Mouse (Mus musculus) gastrocnemius, postnatal 4 days (tissue): ENCODE measurements at regions not wholly inside any gene's neighbourhood (a gene's known extent, or its start where the extent isn't known, plus 50 kb on each side); places are given as distances from the start of the nearest gene placed in this dataset.
A peak's percentile ranks its signal among the peaks of the same experiment; 100 is the strongest.

Source experiments
- DNase-seq, 2 experiments: peaks; one replicate each; pipeline ENCODE4 v3.0.0; 2021 to 2022; ENCODE audit warnings: low spot score in 2 of 2, mixed read lengths in 2 of 2

DNA sequence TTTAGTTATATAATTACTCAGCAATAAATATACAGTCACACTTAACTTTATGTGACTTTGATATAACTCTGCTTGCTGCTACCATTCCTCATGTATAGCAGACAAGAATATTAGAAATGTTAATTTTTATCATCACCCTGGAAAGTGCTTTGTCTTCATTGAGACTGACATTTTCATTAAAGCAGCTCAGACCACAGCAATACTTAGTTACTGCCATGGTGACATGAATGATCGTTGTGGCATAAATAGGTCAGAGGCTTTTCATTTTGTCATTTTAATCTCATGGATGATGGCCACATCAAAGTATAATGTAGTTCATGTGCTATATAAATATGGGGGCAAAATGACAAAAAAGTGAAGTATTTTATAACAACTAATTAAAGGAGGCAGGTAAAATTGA is 498.1 kb downstream of the Slc22a22 start:
- no peak for DNase-seq

GRCm38 (mm10) chr15:56975446-56976433 is 501.7 kb downstream of the Slc22a22 start:
- DNase-seq = no peak

- no peak for DNase-seq
Measured at GRCm38 (mm10) chr15:56970140-56970539, 507.3 kb downstream of the Slc22a22 start.

- no peak for DNase-seq
Measured at GRCm38 (mm10) chr15:56956356-56956755, 521.1 kb downstream of the Slc22a22 start.

DNA sequence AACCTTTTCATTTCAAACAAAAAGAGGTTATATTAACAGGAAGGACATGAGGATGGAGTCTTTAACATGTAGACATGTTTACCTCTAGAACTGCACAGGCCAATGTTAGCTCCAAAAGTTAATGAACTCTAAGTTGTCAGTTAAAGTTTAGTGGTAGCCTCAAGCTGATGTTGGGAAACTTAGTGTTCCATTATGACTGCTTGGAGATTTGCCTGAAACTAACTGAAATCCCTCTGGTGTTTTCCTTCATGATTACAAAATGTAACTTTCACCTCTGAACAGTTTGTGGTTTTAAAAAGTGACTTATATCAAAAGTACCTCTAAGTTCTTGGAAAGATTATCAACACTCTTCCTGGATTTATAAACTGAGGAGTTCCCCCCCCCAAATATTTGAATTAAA is 525.2 kb downstream of the Slc22a22 start:
- no peak for DNase-seq

GRCm38 (mm10) chr15:56950824-56951223 is 526.6 kb downstream of the Slc22a22 start:
- DNase-seq = no peak

DNA sequence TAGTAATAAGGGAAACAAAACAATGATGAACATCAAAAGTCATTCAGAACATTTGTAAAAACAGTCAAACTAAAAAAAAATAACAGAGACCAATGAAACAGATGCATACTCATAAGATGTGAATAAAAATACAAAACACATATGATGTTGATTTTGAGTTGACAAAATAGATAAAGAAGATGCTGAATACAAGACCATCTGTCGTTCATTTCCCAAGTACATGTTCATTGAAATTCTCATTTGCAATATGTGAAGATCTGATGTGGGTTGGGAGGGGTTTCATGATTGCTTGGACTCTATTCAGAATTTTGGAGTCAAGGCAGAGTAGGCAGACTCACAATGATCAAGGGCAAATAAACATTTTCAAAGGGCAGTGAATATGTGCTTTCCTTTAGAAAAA is 536.5 kb downstream of the Slc22a22 start:
- no peak for DNase-seq

DNA sequence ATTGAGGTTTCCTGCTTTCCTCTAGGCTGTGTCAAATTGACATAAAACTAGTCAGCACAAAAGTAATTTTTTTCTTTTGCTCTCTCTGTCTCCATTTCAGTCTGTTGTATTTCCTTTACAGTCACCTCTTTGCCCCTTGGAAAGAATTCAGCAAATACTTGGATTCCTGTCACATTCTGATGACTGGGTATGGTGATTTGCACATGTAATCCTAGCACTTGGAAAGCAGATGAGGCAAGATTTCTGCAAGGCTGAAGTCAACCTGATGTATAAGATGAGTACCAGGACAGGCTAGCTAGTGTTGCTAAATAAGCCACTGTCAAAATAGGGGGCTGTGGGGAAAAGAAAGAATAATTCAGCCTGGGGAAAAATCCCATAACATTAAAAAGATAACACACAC is 580.9 kb downstream of the Slc22a22 start:
- DNase-seq = no peak

DNA sequence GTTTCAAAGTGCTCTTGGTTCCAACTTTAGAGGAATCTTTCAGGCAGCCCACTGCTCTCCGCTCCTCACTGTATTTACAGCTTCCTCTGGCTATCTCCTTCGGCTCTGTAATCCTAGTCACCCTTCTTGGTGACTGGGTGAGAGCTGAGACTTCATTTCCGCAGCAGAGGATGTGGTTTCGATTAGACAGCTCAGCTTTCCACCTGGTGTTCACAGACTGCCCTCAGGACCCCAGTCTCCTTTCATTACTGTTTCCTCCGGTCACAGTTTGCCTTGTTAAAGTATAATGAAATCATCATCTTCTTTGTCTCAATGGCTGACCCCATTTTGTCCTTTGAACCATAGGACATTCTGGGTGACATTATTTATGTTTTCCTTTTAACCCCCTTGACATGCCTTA is 595.9 kb downstream of the Slc22a22 start:
- DNase-seq = no peak

- DNase-seq = no peak
Measured at GRCm38 (mm10) chr15:56865879-56866278, 611.5 kb downstream of the Slc22a22 start.

DNA sequence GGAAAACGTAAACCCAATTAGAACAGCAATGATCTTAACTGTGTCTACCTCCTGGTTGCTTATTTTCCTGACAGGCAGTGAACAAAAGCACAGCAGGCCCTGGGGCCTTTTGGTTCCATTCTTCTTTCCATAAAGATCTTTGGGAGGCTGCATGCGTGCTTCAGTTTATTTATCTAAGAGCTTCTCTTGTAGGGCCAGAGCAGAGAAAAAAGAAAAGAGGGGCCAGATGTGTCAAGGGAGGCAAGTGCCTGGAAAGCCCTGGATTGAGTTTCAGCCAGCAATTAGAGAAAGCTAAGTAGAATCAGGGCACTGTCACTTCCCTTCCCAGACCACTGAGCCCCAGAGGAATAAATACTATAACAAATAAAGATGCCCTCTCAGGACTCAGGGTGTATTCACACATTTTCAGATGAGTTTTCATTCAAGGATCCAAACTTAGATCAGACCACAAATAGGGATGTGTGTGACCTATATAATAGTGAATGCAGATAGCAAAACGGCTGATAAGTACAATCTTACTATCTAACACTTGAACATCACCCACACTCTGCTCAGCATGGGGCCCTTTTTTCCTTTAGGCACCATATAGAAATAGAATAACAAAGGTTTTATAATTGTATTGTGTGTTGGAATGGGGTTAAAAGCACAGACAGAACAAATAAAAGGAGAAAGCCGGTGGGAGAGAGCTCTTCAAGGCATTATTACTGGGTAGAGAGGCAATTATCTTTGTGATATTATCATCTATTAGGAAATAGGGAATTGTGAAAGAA is 612.2 kb downstream of the Slc22a22 start:
- DNase-seq = no peak

- peak in 1 of 2 experiments; percentile 14 for DNase-seq
Measured at GRCm38 (mm10) chr15:56858627-56859334, 618.6 kb downstream of the Slc22a22 start.

DNA sequence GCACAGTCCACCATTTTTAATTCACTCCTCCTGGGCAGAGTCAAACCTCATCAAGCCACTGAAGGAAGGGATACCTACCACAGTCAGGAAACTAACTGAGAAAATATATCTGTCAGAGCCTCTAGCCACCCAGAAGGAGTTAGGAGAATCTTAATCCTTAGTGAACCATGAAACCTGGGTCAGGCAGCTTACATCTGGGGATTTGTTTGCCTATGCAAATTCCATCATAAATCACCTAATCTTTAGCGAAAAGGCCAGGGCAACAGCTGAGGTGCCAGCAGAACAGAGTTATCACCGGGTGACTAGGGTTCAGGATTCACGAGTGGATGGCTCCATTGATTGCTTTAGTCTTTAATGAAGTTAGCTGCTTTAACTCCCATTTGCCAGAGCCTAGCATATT is 619.3 kb downstream of the Slc22a22 start:
- DNase-seq = no peak

DNA sequence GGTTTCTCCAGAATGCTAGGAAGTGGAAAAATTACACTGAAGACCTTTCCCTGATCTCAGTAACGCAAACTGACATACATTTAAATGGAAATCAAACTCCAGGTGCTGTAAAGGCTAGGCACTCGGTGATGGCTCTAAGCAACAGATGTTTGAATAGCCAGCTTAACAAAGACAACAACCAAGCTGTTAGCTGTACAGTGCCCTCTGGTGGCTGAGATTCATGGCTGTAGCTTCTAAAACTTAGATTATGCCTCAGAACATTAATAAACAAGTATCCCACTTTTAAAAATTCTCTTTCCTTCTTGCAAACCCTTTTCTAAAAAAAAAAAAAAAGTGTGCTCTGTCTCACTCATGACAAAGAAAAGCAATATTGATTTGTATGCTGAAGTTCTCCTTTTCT is 621.4 kb downstream of the Slc22a22 start:
- peak; percentile 39 to 63 for DNase-seq

DNA sequence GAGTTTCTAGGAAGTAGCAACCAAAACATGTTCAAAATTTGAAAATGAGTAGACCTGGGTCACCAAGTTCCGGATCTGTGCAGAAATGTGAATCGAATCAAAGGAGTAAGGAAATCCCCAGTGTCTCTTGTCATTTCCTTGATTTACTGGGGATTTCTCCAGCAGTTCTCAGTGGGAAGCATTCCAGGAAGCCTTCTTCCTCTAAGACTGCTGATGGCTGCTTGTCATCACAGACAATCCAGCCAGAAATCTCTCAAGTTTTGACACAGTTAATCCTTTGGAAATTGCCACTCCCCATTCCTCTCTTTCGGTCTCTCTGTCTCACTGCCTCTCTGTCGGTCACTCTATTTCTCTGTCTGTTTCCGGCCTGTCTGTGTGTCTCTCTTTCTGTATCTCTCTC is 624.3 kb downstream of the Slc22a22 start:
- no peak for DNase-seq

GRCm38 (mm10) chr15:56847469-56848128 is 629.8 kb downstream of the Slc22a22 start:
- no peak for DNase-seq

DNA sequence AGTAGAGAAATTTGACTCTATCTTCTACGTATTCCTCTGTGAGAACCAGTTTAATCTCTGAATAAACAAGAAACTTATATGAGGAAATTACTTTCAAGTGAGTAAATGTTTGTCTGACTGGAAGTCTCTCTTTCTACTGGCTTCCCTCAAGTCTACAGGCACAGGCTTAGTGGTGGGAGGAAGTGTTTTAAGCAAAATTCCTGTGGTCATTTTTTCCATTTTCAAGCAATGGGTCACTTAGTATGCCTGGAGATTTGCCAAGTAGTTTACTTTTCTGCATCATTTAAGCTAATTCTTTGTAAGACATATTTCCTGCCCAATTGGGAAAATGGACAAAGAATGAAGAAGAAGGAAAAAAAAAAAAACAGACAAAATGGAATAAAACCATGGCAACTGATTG is 632.9 kb downstream of the Slc22a22 start:
- no peak for DNase-seq

DNA sequence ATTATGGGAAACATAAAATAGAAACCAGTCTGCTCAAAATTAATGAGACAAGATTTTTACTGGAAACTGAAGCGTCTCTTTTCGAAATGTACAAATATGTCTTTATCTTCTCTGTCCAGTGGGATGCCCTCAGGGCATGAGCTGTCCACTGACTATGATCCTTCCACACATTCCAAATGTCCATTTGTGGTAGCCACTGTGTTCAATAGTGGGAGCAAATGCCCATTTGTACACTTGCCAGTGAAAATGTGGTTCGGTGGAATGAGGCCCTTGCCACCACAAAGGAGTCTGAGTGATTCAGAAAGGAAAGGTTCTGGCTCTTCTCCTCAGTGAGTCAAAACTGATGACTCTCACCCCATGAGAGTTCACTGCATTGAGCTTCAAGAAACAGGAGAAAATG is 635.9 kb downstream of the Slc22a22 start:
- DNase-seq = no peak

- no peak for DNase-seq
Measured at GRCm38 (mm10) chr15:56837292-56837691, 640.1 kb downstream of the Slc22a22 start.

DNA sequence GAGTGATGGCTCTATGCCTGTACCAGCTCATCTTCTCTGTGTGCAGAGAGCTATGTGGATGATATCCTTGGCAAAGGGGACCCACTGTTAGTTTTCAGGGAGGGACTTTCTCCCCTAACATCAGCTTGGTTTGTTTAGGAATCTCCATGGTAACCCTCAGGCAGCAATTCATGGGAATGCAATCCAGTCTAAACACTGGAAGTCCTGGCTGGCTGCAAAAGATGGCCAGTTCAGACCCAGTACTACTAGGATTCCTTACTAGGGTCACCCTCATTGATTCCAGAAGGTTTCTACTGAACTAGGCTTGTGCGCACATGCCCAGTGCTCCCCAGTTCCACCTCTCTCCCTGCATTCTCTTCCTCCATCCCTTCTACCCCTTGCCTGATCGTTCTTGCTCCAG is 642.8 kb downstream of the Slc22a22 start:
- no peak for DNase-seq

GRCm38 (mm10) chr15:56832666-56833065 is 644.8 kb downstream of the Slc22a22 start:
- DNase-seq = no peak
